Mouse (Mus musculus) embryonic fibroblast, embryonic 13.5 days (primary cell): ENCODE measurements around the gene Edn1. TPM values are rescaled to one million over a fixed set of nuclear protein-coding genes. Genes with fewer than 3 reads are reported as not detected.

Experiments
- H3K27ac ChIP-seq: 2 replicates; pipeline ENCODE4 v1.5.1; 2012; ENCODE audit warnings: low read length, control low read depth, inconsistent platforms; ENCODE audit not compliant: insufficient read depth
- H3K4me1 ChIP-seq: 2 replicates; pipeline ENCODE4 v1.6.1; 2011; ENCODE audit warnings: low read length; ENCODE audit not compliant: control insufficient read depth, insufficient read depth
- H3K4me3 ChIP-seq: 2 replicates; pipeline ENCODE4 v1.5.1; 2011; ENCODE audit warnings: mild to moderate bottlenecking, control low read depth, low read length; ENCODE audit not compliant: insufficient read depth
- CTCF ChIP-seq: IDR thresholded peaks from 2 replicates; pipeline ENCODE4 v1.5.1; 2011; ENCODE audit warnings: mild to moderate bottlenecking, control low read depth, low read length, moderate library complexity, borderline replicate concordance; ENCODE audit not compliant: insufficient read depth
- POLR2A ChIP-seq: IDR thresholded peaks from 2 replicates; pipeline ENCODE4 v1.6.1; 2011; ENCODE audit warnings: low read depth, mild to moderate bottlenecking, control low read depth, low read length, moderate library complexity
- polyA plus RNA-seq: library from polyadenylated mRNA; stranded (reverse); fragments of >200 nt; gene quantifications from 2 replicates; pipeline ENCODE4 v1.2.4, GENCODE M21; 2011; ENCODE audit warnings: low read depth; ENCODE audit not compliant: missing spikeins, insufficient read length

The Edn1 gene
- polyA plus RNA-seq, 1 experiment: 3.3 TPM

- Histone ChIP-seq H3K4me1 (no peaks in the 10 kb centered on the region), H3K4me3 (no peak overlapping the region), H3K27ac (no peak overlapping the region)
- TF ChIP-seq POLR2A (no peak), CTCF (no peak)
Measured at GRCm38 (mm10) chr13:42341871-42342532, 40.7 kb downstream of the Edn1 start.

GRCm38 (mm10) chr13:42345439-42345838 is 44.2 kb downstream of the Edn1 start:
- H3K4me3 ChIP-seq: no peak overlapping the region
- H3K4me1 ChIP-seq: no peaks in the 10 kb centered on the region
- H3K27ac ChIP-seq: no peak overlapping the region
- TF ChIP-seq POLR2A (no peak), CTCF (no peak)

- Histone ChIP-seq H3K4me3 (no peak overlapping the region), H3K4me1 (no peaks in the 10 kb centered on the region; the same call in 1 of the 2 replicates), H3K27ac (no peak overlapping the region)
- no peak for TF ChIP-seq CTCF
- no peak for TF ChIP-seq POLR2A
Measured at GRCm38 (mm10) chr13:42346414-42346813, 45.1 kb downstream of the Edn1 start.

- Histone ChIP-seq H3K27ac (no peak overlapping the region), H3K4me3 (no peak overlapping the region), H3K4me1 (peaks cover 5% of the 10 kb centered on the region; the same call in 1 of the 2 replicates)
- no peak for TF ChIP-seq POLR2A
- no peak for TF ChIP-seq CTCF
Measured at GRCm38 (mm10) chr13:42351675-42352074, 50.4 kb downstream of the Edn1 start.

Other genes with a start within 250 kb of the Edn1 start
- 21.0 and 24.6 TPM in 2 replicates for gene Hivep1, start 249.5 kb upstream of the Edn1 start, polyA plus RNA-seq